In the genomic region with DNA sequence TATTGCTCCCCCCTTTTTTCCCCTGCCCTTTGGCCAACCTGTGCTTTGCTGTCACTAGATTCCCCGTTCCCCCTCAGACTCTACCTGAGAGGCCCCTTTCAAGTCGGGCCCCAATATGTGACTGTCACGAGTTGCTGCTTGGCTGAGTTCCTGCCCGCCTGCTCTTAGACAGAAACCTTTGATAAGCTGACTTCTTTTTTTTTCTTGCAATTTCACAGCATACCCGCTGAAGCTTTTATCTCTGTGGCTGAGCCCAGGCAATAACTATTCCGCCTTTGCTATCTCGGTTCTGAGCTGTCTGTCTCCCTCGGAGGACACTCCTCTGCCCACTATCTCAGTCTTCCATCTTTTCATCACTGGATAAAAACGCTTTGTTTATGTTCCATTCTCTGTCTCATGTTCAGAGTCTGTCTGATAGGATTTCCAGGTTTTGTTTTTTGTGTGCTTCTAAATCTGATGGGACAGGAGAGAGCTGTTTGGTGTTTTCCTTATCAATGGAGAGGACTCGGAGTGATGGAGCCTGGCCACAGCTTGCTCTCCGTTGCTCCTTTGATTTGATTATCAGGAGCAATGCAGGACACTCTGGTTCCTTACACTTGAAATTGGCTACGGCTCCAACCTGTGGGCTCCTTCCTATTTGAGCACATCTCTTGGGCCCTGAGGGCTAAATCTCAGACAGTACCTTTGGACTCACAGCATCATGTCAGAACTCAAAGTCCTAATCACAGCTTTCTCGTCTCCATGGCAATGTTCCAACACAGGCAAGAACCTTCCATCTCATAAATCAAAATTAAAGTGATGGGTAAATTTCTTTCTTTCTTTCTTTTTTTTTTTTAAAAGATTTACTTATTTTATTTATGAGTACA, we compare ENCODE assay signal across 10 mouse cellular contexts. TPM values are rescaled to one million over a fixed set of nuclear protein-coding genes. Genes with fewer than 3 reads are reported as not detected.
DNase-seq lines count a peak whose midpoint lies in the region; ATAC-seq lines count a peak whose summit lies in the region.
"Had no signal": no experiment of that assay in that cellular context is flagged by ENCODE, and none has a peak within 500 bp of the region (broad histone marks: within the 10 kb centered on the region; RNA-seq: fewer than 3 reads in every experiment).

No protein-coding gene starts in this region.

- H3K27ac ChIP-seq in heart, embryonic 15.5 days = peak overlapping the region; percentile 71
- H3K27ac ChIP-seq in hindbrain, embryonic 11.5 days (ENCODE audit: low read depth, low read length) = no peak overlapping the region
- H3K27ac ChIP-seq: hindbrain, embryonic 12.5 days; midbrain, embryonic 13.5 days had no signal

- peak overlapping the region; percentile 20; the same call in 1 of the 2 replicates for H3K4me2 ChIP-seq in heart, embryonic 15.5 days
- H3K4me2 ChIP-seq in hindbrain, embryonic 11.5 days (replicated peaks; ENCODE audit: low read depth, low read length) = no peak overlapping the region
- H3K4me2 ChIP-seq: hindbrain, embryonic 12.5 days; midbrain, embryonic 13.5 days had no signal

- no peak overlapping the region for H3K4me3 ChIP-seq in heart, embryonic 15.5 days
- H3K4me3 ChIP-seq in hindbrain, embryonic 11.5 days (ENCODE audit: low read depth, low read length) = no peak overlapping the region
- H3K4me3 ChIP-seq: hindbrain, embryonic 12.5 days; midbrain, embryonic 13.5 days had no signal

- no peaks in the 10 kb centered on the region for H3K27me3 ChIP-seq in heart, embryonic 15.5 days
- H3K27me3 ChIP-seq in hindbrain, embryonic 11.5 days (ENCODE audit: control insufficient read depth, insufficient read depth, low read length) = no peaks in the 10 kb centered on the region
- H3K27me3 ChIP-seq: hindbrain, embryonic 12.5 days; midbrain, embryonic 13.5 days had no signal

- 10% methylated on average over 13 of the region's 13 CpGs for WGBS in heart, embryonic 15.5 days
- WGBS in hindbrain, embryonic 11.5 days = 76% methylated on average over 13 of the region's 13 CpGs

- H3K9ac ChIP-seq in heart, embryonic 15.5 days = no peak overlapping the region
- H3K9ac ChIP-seq in hindbrain, embryonic 11.5 days (ENCODE audit: low read depth, low read length) = no peak overlapping the region
- H3K9ac ChIP-seq: hindbrain, embryonic 12.5 days; midbrain, embryonic 13.5 days had no signal

- DNase-seq in heart, adult 8-10 months (ENCODE audit: low spot score) = no peak
- DNase-seq in left cerebral cortex, adult 11 months (ENCODE audit: low spot score) = no peak
- DNase-seq in hindbrain, embryonic 11.5 days (ENCODE audit: low spot score) = no peak
- DNase-seq in right cerebral cortex, postnatal 25 days = no peak

- peak; percentile 47; the same call in 1 of the 2 replicates for ATAC-seq in heart, embryonic 15.5 days (replicated peaks; ENCODE audit: insufficient number of reproducible peaks, insufficient read depth, low FRiP score, low read depth)
- peak; percentile 94 for ATAC-seq in CD4-positive, CD25-positive, alpha-beta regulatory T cell, adult 4 months
- peak; percentile 77 for ATAC-seq in common myeloid progenitor, adult 5-6 weeks (replicated peaks; ENCODE audit: low read depth, poor library complexity, severe bottlenecking)
- peak; percentile 91 for ATAC-seq in megakaryocyte-erythroid progenitor cell, adult 5-6 weeks (replicated peaks; ENCODE audit: low FRiP score, low TSS enrichment, poor library complexity, severe bottlenecking)
- no peak for ATAC-seq in hindbrain, embryonic 11.5 days (ENCODE audit: low FRiP score)
- ATAC-seq: midbrain, embryonic 13.5 days had no signal

- peaks cover 14% of the 10 kb centered on the region for H3K4me1 ChIP-seq in heart, embryonic 15.5 days (replicated peaks)
- H3K4me1 ChIP-seq in hindbrain, embryonic 11.5 days (replicated peaks; ENCODE audit: control insufficient read depth, insufficient read depth, low read length) = no peaks in the 10 kb centered on the region
- H3K4me1 ChIP-seq: hindbrain, embryonic 12.5 days; midbrain, embryonic 13.5 days had no signal

- H3K36me3 ChIP-seq in heart, embryonic 15.5 days = no peaks in the 10 kb centered on the region
- no peaks in the 10 kb centered on the region for H3K36me3 ChIP-seq in hindbrain, embryonic 11.5 days (ENCODE audit: control insufficient read depth, insufficient read depth, low read length)
- H3K36me3 ChIP-seq: hindbrain, embryonic 12.5 days; midbrain, embryonic 13.5 days had no signal

- no peaks in the 10 kb centered on the region for H3K9me3 ChIP-seq in heart, embryonic 15.5 days (replicated peaks)
- no peaks in the 10 kb centered on the region for H3K9me3 ChIP-seq in hindbrain, embryonic 11.5 days (ENCODE audit: control insufficient read depth, low read length)
- H3K9me3 ChIP-seq: hindbrain, embryonic 12.5 days; midbrain, embryonic 13.5 days had no signal

RNA-seq across cellular contexts. Expression of a gene that starts 20.5 kb away (rescaled TPM):
- polyA plus RNA-seq in heart, embryonic 15.5 days (2015; fragmentation: Nextera tagmentation; extraction: Ambion mirVana) = 35.9 and 36.3 TPM in 2 replicates
- 100 to 1,000 TPM; 101 to 145 (median 128) TPM for total RNA-seq in heart, adult 8-10 months (2022)
- polyA plus RNA-seq in CD4-positive, CD25-positive, alpha-beta regulatory T cell, adult 4 months (2017; shearing (Covaris generic)) = 10 to 100 TPM; 83.5 to 84.1 TPM
- total RNA-seq in common myeloid progenitor, adult 5-6 weeks (2017) = 5.7 and 11.1 TPM in 2 replicates
- total RNA-seq in megakaryocyte-erythroid progenitor cell, adult 5-6 weeks (2014; fragmentation: Nextera tagmentation) = 6.8 and 8.7 TPM in 2 replicates
- 7.5 and 16.8 TPM in 2 replicates for total RNA-seq in megakaryocyte-erythroid progenitor cell, adult 5-6 weeks (2017)
- 16.7 and 17.2 TPM in 2 replicates for polyA plus RNA-seq in hindbrain, embryonic 11.5 days (2014; fragmentation: Nextera tagmentation; extraction: Ambion mirVana)
